Mouse (Mus musculus): ENCODE data around the gene Rasgef1c.
A peak's percentile ranks its signal among the peaks of the same experiment; 100 is the strongest.

GRCm38 (mm10) chr11:49994536-49994935 is 92.9 kb downstream of the Rasgef1c start:
- no peak for TF ChIP-seq CTCF (IDR thresholded peaks at IDR 0.05 in 2 of 3, conservative IDR thresholded peaks at IDR 0.05 in 1 of 3; ENCODE audit: control insufficient read depth in 1 of 3, insufficient read depth in 1 of 3, low read depth in 2 of 3, low read length in 3 of 3, poor library complexity in 1 of 3, severe bottlenecking in 1 of 3)
- no peak for TF ChIP-seq ZC3H11A (IDR thresholded peaks at IDR 0.05; ENCODE audit: low read depth, low read length)
- peak; percentile 98 to 99 for TF ChIP-seq EP300 (IDR thresholded peaks at IDR 0.05; ENCODE audit: low read depth in 1 of 2, low read length in 2 of 2)
- TF ChIP-seq NELFE (IDR thresholded peaks at IDR 0.05; ENCODE audit: low read depth, low read length): 0 out of 2 replicates have a peak, but pooled peaks have one; percentile 24
- no peak for TF ChIP-seq POLR2A (IDR thresholded peaks at IDR 0.05; ENCODE audit: control insufficient read depth in 1 of 2, insufficient read depth in 1 of 2, low read depth in 1 of 2, low read length in 2 of 2, poor library complexity in 1 of 2)
- TF ChIP-seq USF1 (IDR thresholded peaks at IDR 0.05; ENCODE audit: low read depth, low read length): no peak
- no peak for TF ChIP-seq GABPA (IDR thresholded peaks at IDR 0.05; ENCODE audit: low read depth, low read length)
- no peak for TF ChIP-seq CHD1 (IDR thresholded peaks at IDR 0.05; ENCODE audit: low read depth, low read length)

Measured in MEL (cell line).